Mouse (Mus musculus): ENCODE measurements around the gene Tspan8. TPM values are rescaled to one million over a fixed set of nuclear protein-coding genes. Genes with fewer than 3 reads are reported as not detected.

Tspan8 gene
- polyA plus RNA-seq, 1 experiment, result 1.3 TPM

- Histone ChIP-seq H3K27ac (ENCODE audit: insufficient read depth, low read depth, low read length) (no peak overlapping the region), H3K4me1 (ENCODE audit: control insufficient read depth, insufficient read depth, low read length) (peaks cover 5% of the 10 kb centered on the region; the same call in 1 of the 2 replicates), H3K4me3 (ENCODE audit: insufficient read depth, low read length) (no peak overlapping the region)
- no peak for TF ChIP-seq CTCF (IDR thresholded peaks at IDR 0.05; ENCODE audit: low read depth, low read length)
- no peak for TF ChIP-seq POLR2A (IDR thresholded peaks at IDR 0.05; ENCODE audit: borderline replicate concordance, low read depth, low read length)
These were observed 12.2 kb downstream of the Tspan8 start for GRCm38 (mm10) chr10:115828872-115829271.

GRCm38 (mm10) chr10:115829696-115830095 is 13.1 kb downstream of the Tspan8 start:
- Histone ChIP-seq H3K4me1 (ENCODE audit: control insufficient read depth, insufficient read depth, low read length) (peaks cover 5% of the 10 kb centered on the region; the same call in 1 of the 2 replicates), H3K27ac (ENCODE audit: insufficient read depth, low read depth, low read length) (no peak overlapping the region), H3K4me3 (ENCODE audit: insufficient read depth, low read length) (no peak overlapping the region)
- TF ChIP-seq POLR2A (IDR thresholded peaks at IDR 0.05; ENCODE audit: borderline replicate concordance, low read depth, low read length) (no peak), CTCF (IDR thresholded peaks at IDR 0.05; ENCODE audit: low read depth, low read length) (no peak)

- Histone ChIP-seq H3K4me1 (ENCODE audit: control insufficient read depth, insufficient read depth, low read length) (peaks cover 5% of the 10 kb centered on the region; the same call in 1 of the 2 replicates), H3K27ac (ENCODE audit: insufficient read depth, low read depth, low read length) (no peak overlapping the region), H3K4me3 (ENCODE audit: insufficient read depth, low read length) (no peak overlapping the region)
- no peak for TF ChIP-seq CTCF (IDR thresholded peaks at IDR 0.05; ENCODE audit: low read depth, low read length)
- TF ChIP-seq POLR2A (IDR thresholded peaks at IDR 0.05; ENCODE audit: borderline replicate concordance, low read depth, low read length), result no peak
These were observed 14.1 kb downstream of the Tspan8 start for GRCm38 (mm10) chr10:115830726-115831125.

GRCm38 (mm10) chr10:115834017-115834416 is 17.4 kb downstream of the Tspan8 start:
- no peak for TF ChIP-seq POLR2A (IDR thresholded peaks at IDR 0.05; ENCODE audit: borderline replicate concordance, low read depth, low read length)
- no peak for TF ChIP-seq CTCF (IDR thresholded peaks at IDR 0.05; ENCODE audit: low read depth, low read length)
- Histone ChIP-seq H3K4me1 (ENCODE audit: control insufficient read depth, insufficient read depth, low read length) (0 out of 2 replicates have a peak, but pooled peaks cover under 1% of the 10 kb centered on the region), H3K27ac (ENCODE audit: insufficient read depth, low read depth, low read length) (no peak overlapping the region), H3K4me3 (ENCODE audit: insufficient read depth, low read length) (no peak overlapping the region)

- Histone ChIP-seq H3K4me1 (ENCODE audit: control insufficient read depth, insufficient read depth, low read length) (no peaks in the 10 kb centered on the region), H3K27ac (ENCODE audit: insufficient read depth, low read depth, low read length) (no peak overlapping the region), H3K4me3 (ENCODE audit: insufficient read depth, low read length) (no peak overlapping the region)
- no peak for TF ChIP-seq POLR2A (IDR thresholded peaks at IDR 0.05; ENCODE audit: borderline replicate concordance, low read depth, low read length)
- TF ChIP-seq CTCF (IDR thresholded peaks at IDR 0.05; ENCODE audit: low read depth, low read length), result no peak
These were observed 30.3 kb downstream of the Tspan8 start for GRCm38 (mm10) chr10:115846930-115847329.

GRCm38 (mm10) chr10:115848511-115848910 is 31.9 kb downstream of the Tspan8 start:
- Histone ChIP-seq H3K27ac (ENCODE audit: insufficient read depth, low read depth, low read length) (no peak overlapping the region), H3K4me3 (ENCODE audit: insufficient read depth, low read length) (no peak overlapping the region), H3K4me1 (ENCODE audit: control insufficient read depth, insufficient read depth, low read length) (no peaks in the 10 kb centered on the region)
- no peak for TF ChIP-seq CTCF (IDR thresholded peaks at IDR 0.05; ENCODE audit: low read depth, low read length)
- TF ChIP-seq POLR2A (IDR thresholded peaks at IDR 0.05; ENCODE audit: borderline replicate concordance, low read depth, low read length), result no peak

GRCm38 (mm10) chr10:115860210-115860880 is 43.7 kb downstream of the Tspan8 start:
- H3K27ac ChIP-seq (ENCODE audit: insufficient read depth, low read depth, low read length), result no peak overlapping the region
- no peaks in the 10 kb centered on the region for H3K4me1 ChIP-seq (ENCODE audit: control insufficient read depth, insufficient read depth, low read length)
- TF ChIP-seq CTCF (IDR thresholded peaks at IDR 0.05; ENCODE audit: low read depth, low read length) (no peak), POLR2A (IDR thresholded peaks at IDR 0.05; ENCODE audit: borderline replicate concordance, low read depth, low read length) (no peak)
- no peak overlapping the region for H3K4me3 ChIP-seq (ENCODE audit: insufficient read depth, low read length)

GRCm38 (mm10) chr10:115861967-115862366 is 45.3 kb downstream of the Tspan8 start:
- TF ChIP-seq CTCF (IDR thresholded peaks at IDR 0.05; ENCODE audit: low read depth, low read length) (no peak), POLR2A (IDR thresholded peaks at IDR 0.05; ENCODE audit: borderline replicate concordance, low read depth, low read length) (no peak)
- H3K4me3 ChIP-seq (ENCODE audit: insufficient read depth, low read length), result no peak overlapping the region
- no peaks in the 10 kb centered on the region for H3K4me1 ChIP-seq (ENCODE audit: control insufficient read depth, insufficient read depth, low read length)
- no peak overlapping the region for H3K27ac ChIP-seq (ENCODE audit: insufficient read depth, low read depth, low read length)

GRCm38 (mm10) chr10:115882757-115883156 is 66.1 kb downstream of the Tspan8 start:
- Histone ChIP-seq H3K27ac (ENCODE audit: insufficient read depth, low read depth, low read length) (no peak overlapping the region), H3K4me3 (ENCODE audit: insufficient read depth, low read length) (no peak overlapping the region), H3K4me1 (ENCODE audit: control insufficient read depth, insufficient read depth, low read length) (no peaks in the 10 kb centered on the region)
- TF ChIP-seq CTCF (IDR thresholded peaks at IDR 0.05; ENCODE audit: low read depth, low read length) (no peak), POLR2A (IDR thresholded peaks at IDR 0.05; ENCODE audit: borderline replicate concordance, low read depth, low read length) (no peak)

GRCm38 (mm10) chr10:115891924-115892323 is 75.3 kb downstream of the Tspan8 start:
- no peak overlapping the region for H3K27ac ChIP-seq (ENCODE audit: insufficient read depth, low read depth, low read length)
- 0 out of 2 replicates have a peak, but pooled peaks cover 3% of the 10 kb centered on the region for H3K4me1 ChIP-seq (ENCODE audit: control insufficient read depth, insufficient read depth, low read length)
- TF ChIP-seq POLR2A (IDR thresholded peaks at IDR 0.05; ENCODE audit: borderline replicate concordance, low read depth, low read length), result no peak
- TF ChIP-seq CTCF (IDR thresholded peaks at IDR 0.05; ENCODE audit: low read depth, low read length), result no peak
- H3K4me3 ChIP-seq (ENCODE audit: insufficient read depth, low read length), result no peak overlapping the region

All from bone marrow macrophage, adult 2 months (primary cell).